In the genomic region with DNA sequence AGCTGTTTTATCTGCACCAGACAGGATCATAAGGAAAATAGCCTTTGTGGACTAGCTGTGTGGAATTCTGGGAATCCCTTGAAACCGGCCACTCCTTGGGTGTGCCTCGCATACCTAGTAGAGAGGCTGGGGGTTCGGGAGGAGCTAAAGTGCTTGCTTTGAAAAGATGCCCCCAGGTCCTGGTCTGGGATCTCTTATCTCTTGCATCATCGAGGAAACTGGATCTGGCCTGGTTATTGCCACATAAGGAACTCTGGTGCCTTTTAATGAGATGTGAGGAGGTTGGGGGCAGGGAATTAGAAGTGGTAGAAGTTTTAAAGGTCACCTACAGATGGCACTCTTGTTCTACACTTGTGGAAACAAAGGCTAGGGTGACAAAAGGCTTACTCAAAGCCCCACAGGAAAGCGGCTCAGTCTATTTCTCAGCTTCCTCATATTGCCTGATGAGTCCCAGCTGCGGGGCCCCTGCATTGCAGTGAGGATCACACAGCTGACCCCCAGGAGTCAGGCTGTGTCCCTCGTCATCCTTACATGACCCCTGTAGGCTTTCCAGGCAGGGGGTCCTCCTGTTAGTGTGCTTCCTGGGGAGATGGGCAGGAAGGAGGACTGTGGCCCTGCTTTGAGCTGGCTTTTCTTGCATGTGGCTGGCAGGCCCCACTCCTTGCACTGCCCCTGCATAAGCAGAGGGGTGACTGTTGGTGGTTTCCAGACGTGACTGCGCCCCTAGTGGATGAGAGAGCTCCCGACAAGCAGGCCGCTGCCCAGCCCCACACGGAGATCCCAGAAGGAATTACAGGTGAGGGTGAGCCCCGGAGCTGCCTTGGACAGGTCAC, we compare ENCODE assay signal across 8 mouse cellular contexts. TPM values are rescaled to one million over a fixed set of nuclear protein-coding genes. Genes with fewer than 3 reads are reported as not detected.
DNase-seq lines count a peak whose midpoint lies in the region; ATAC-seq lines count a peak whose summit lies in the region.

No protein-coding gene starts in this region.

- peak; percentile 52 for ATAC-seq in limb, embryonic 13.5 days (ENCODE audit: low FRiP score, low read depth)
- ATAC-seq in midbrain, embryonic 14.5 days (ENCODE audit: low FRiP score, low TSS enrichment) = no peak

- peak overlapping the region; percentile 92 for H3K27ac ChIP-seq in embryonic facial prominence, embryonic 10.5 days (replicated peaks)
- H3K27ac ChIP-seq in limb, embryonic 13.5 days = peak overlapping the region; percentile 52
- H3K27ac ChIP-seq in midbrain, embryonic 14.5 days (replicated peaks; ENCODE audit: low read depth, low read length) = peak overlapping the region; percentile 60

- peak; percentile 73 for DNase-seq in 3134 (ENCODE audit: extremely low read depth, insufficient read length, low spot score)
- DNase-seq in adrenal gland, adult 18-20 months (ENCODE audit: low spot score in 2 of 2) = peak; percentile 49 to 62
- DNase-seq in embryonic facial prominence, embryonic 10.5 days (ENCODE audit: low spot score) = peak; percentile 87
- DNase-seq in gonadal fat pad, adult 2 months (ENCODE audit: low read depth) = peak; percentile 88
- peak; percentile 62 to 70 for DNase-seq in kidney, adult 8-10 months
- peak; percentile 75 for DNase-seq in midbrain, embryonic 14.5 days
- DNase-seq in spleen, postnatal 36 days (ENCODE audit: low spot score in 2 of 2) = peak; percentile 10 to 31

- H3K36me3 ChIP-seq in embryonic facial prominence, embryonic 10.5 days (replicated peaks) = no peaks in the 10 kb centered on the region
- no peaks in the 10 kb centered on the region for H3K36me3 ChIP-seq in limb, embryonic 13.5 days
- peaks cover 76% of the 10 kb centered on the region for H3K36me3 ChIP-seq in midbrain, embryonic 14.5 days (ENCODE audit: control insufficient read depth, insufficient read depth, low read length)

- no peaks in the 10 kb centered on the region for H3K9me3 ChIP-seq in embryonic facial prominence, embryonic 10.5 days
- no peaks in the 10 kb centered on the region for H3K9me3 ChIP-seq in limb, embryonic 13.5 days
- no peaks in the 10 kb centered on the region for H3K9me3 ChIP-seq in midbrain, embryonic 14.5 days (ENCODE audit: control insufficient read depth, low read length)

- no peak overlapping the region; the same call in 1 of the 2 replicates for H3K4me2 ChIP-seq in limb, embryonic 13.5 days (replicated peaks)
- no peak overlapping the region for H3K4me2 ChIP-seq in midbrain, embryonic 14.5 days (ENCODE audit: low read length)

- H3K4me1 ChIP-seq in embryonic facial prominence, embryonic 10.5 days = peaks cover 26% of the 10 kb centered on the region
- H3K4me1 ChIP-seq in limb, embryonic 13.5 days = peaks cover 11% of the 10 kb centered on the region
- peaks cover 5% of the 10 kb centered on the region; the same call in 1 of the 2 replicates for H3K4me1 ChIP-seq in midbrain, embryonic 14.5 days (ENCODE audit: control insufficient read depth, insufficient read depth, low read length)

- H3K27me3 ChIP-seq in embryonic facial prominence, embryonic 10.5 days (replicated peaks; ENCODE audit: low read depth, poor library complexity, severe bottlenecking) = 0 out of 2 replicates have a peak, but pooled peaks cover 3% of the 10 kb centered on the region
- H3K27me3 ChIP-seq in limb, embryonic 13.5 days = no peaks in the 10 kb centered on the region
- no peaks in the 10 kb centered on the region for H3K27me3 ChIP-seq in midbrain, embryonic 14.5 days (ENCODE audit: control insufficient read depth, insufficient read depth, low read length)

- 11% methylated on average over 13 of the region's 13 CpGs for WGBS in embryonic facial prominence, embryonic 10.5 days
- 13% methylated on average over 13 of the region's 13 CpGs for WGBS in limb, embryonic 13.5 days
- 13% methylated on average over 13 of the region's 13 CpGs for WGBS in midbrain, embryonic 14.5 days

- H3K9ac ChIP-seq in limb, embryonic 13.5 days = no peak overlapping the region
- no peak overlapping the region for H3K9ac ChIP-seq in midbrain, embryonic 14.5 days (replicated peaks; ENCODE audit: low read length)

- H3K4me3 ChIP-seq in embryonic facial prominence, embryonic 10.5 days = peak overlapping the region; percentile 23
- H3K4me3 ChIP-seq in limb, embryonic 13.5 days = no peak overlapping the region
- H3K4me3 ChIP-seq in midbrain, embryonic 14.5 days (replicated peaks; ENCODE audit: low read depth, low read length) = no peak overlapping the region

RNA-seq across cellular contexts. Expression of a gene that starts 58.2 kb away (rescaled TPM):
- 100 to 1,000 TPM; 128 to 208 TPM for total RNA-seq in adrenal gland, adult 18-20 months (2021)
- polyA plus RNA-seq in embryonic facial prominence, embryonic 10.5 days (2016; fragmentation: Nextera tagmentation; extraction: Ambion mirVana) = 10.7 and 14.7 TPM in 2 replicates
- polyA plus RNA-seq in gonadal fat pad, adult 2 months (2012; rRNA removed) = 4.1 and 6.9 TPM in 2 replicates
- 3.0 and 4.9 TPM in 2 replicates for polyA plus RNA-seq in limb, embryonic 13.5 days (2015; fragmentation: Nextera tagmentation; extraction: Ambion mirVana)
- 836 and 875 TPM in 2 replicates for polyA plus RNA-seq in midbrain, embryonic 14.5 days (2014; fragmentation: Nextera tagmentation; extraction: Ambion mirVana)

Comparison
In these comparisons a context has a peak if more than half of its experiments do, and no peak if none do; other contexts are left out.
1. DNase-seq: peak in every context shown above with its lines; median percentile 88 in gonadal fat pad, adult 2 months; 87 in embryonic facial prominence, embryonic 10.5 days; 75 in midbrain, embryonic 14.5 days; 73 in 3134; 66 in kidney, adult 8-10 months; 56 in adrenal gland, adult 18-20 months; 20 in spleen, postnatal 36 days.
2. RNA of a gene that starts 58.2 kb away (polyA plus RNA-seq): 836 to 875 TPM in midbrain, embryonic 14.5 days; 10.7 to 14.7 TPM in embryonic facial prominence, embryonic 10.5 days, 4.1 to 6.9 TPM in gonadal fat pad, adult 2 months and 3.0 to 4.9 TPM in limb, embryonic 13.5 days; every median in the first group is over 10 times any median in the second.
3. Peak in every context shown above with its lines, with median percentiles within 50 percentile points of each other: H3K27ac ChIP-seq.